Mouse (Mus musculus) heart, adult 2 months (tissue): ENCODE results near the gene Lipt1.

Source experiments
- CTCF ChIP-seq: fragments of 200-600 bp; IDR thresholded peaks from 2 replicates; pipeline ENCODE4 v1.8.1; 2022; ENCODE audit warnings: antibody characterized with exemption, mild to moderate bottlenecking, moderate library complexity
- EP300 ChIP-seq: fragments of 200-500 bp; IDR thresholded peaks from 2 replicates; pipeline ENCODE4 v1.6.1; 2011; ENCODE audit warnings: low read depth, low read length, control low read depth; ENCODE audit not compliant: insufficient read depth
- POLR2A ChIP-seq: fragments of 200-500 bp; IDR thresholded peaks from 2 replicates; pipeline ENCODE4 v1.6.1; 2011; ENCODE audit warnings: mild to moderate bottlenecking, low read depth, low read length, control low read depth; ENCODE audit not compliant: insufficient read depth

- TF ChIP-seq POLR2A (no peak), EP300 (no peak), CTCF (peak; percentile 53)
Measured at GRCm38 (mm10) chr1:37891400-37891799, 19.9 kb downstream of the Lipt1 start.
